Comparison of ENCODE assay signal across 29 mouse cellular contexts in genomic region chr5:74937416-74937940, GRCm38 (mm10).
DNase-seq lines count a peak whose midpoint lies in the region; ATAC-seq lines count a peak whose summit lies in the region.
"Had no signal": no experiment of that assay in that cellular context is flagged by ENCODE, and none has a peak within 500 bp of the region (broad histone marks: within the 10 kb centered on the region; RNA-seq: fewer than 3 reads in every experiment).

No protein-coding gene starts in this region.

- H3K4me3 ChIP-seq in midbrain, embryonic 10.5 days: no peak overlapping the region
- no peak overlapping the region for H3K4me3 ChIP-seq in midbrain, embryonic 14.5 days (replicated peaks; ENCODE audit: low read depth, low read length)
- H3K4me3 ChIP-seq: forebrain, embryonic 15.5 days; gastrocnemius, adult 2 months; heart, adult 2 months; heart, embryonic 15.5 days; hindbrain, embryonic 12.5 days; liver, embryonic 13.5 days; neural tube, embryonic 12.5 days had no signal

- H3K27me3 ChIP-seq in midbrain, embryonic 10.5 days (ENCODE audit: low read depth, poor library complexity, severe bottlenecking): peaks cover 44% of the 10 kb centered on the region
- H3K27me3 ChIP-seq in midbrain, embryonic 14.5 days (ENCODE audit: control insufficient read depth, insufficient read depth, low read length): peaks cover 14% of the 10 kb centered on the region

- no peak overlapping the region for H3K9ac ChIP-seq in midbrain, embryonic 14.5 days (replicated peaks; ENCODE audit: low read length)
- H3K9ac ChIP-seq: forebrain, embryonic 15.5 days; heart, embryonic 15.5 days; hindbrain, embryonic 12.5 days; liver, embryonic 13.5 days; neural tube, embryonic 12.5 days had no signal

- H3K4me2 ChIP-seq in midbrain, embryonic 14.5 days (ENCODE audit: low read length): no peak overlapping the region
- H3K4me2 ChIP-seq: forebrain, embryonic 15.5 days; heart, embryonic 15.5 days; hindbrain, embryonic 12.5 days; liver, embryonic 13.5 days; neural tube, embryonic 12.5 days had no signal

- no peaks in the 10 kb centered on the region for H3K36me3 ChIP-seq in midbrain, embryonic 10.5 days
- H3K36me3 ChIP-seq in midbrain, embryonic 14.5 days (ENCODE audit: control insufficient read depth, insufficient read depth, low read length): no peaks in the 10 kb centered on the region
- H3K36me3 ChIP-seq: forebrain, embryonic 15.5 days; heart, embryonic 15.5 days; hindbrain, embryonic 12.5 days; liver, embryonic 13.5 days; neural tube, embryonic 12.5 days had no signal

- no peak for ATAC-seq in midbrain, embryonic 14.5 days (ENCODE audit: low FRiP score, low TSS enrichment)
- ATAC-seq: forebrain, embryonic 15.5 days; intestine, embryonic 16.5 days; lung, postnatal 0 days; midbrain, embryonic 16.5 days had no signal

- no peaks in the 10 kb centered on the region for H3K9me3 ChIP-seq in midbrain, embryonic 10.5 days (replicated peaks)
- H3K9me3 ChIP-seq in midbrain, embryonic 14.5 days (ENCODE audit: control insufficient read depth, low read length): no peaks in the 10 kb centered on the region
- H3K9me3 ChIP-seq: forebrain, embryonic 15.5 days; heart, embryonic 15.5 days; hindbrain, embryonic 12.5 days; liver, embryonic 13.5 days; neural tube, embryonic 12.5 days had no signal

- DNase-seq in cerebellum, postnatal 36 days: peak; percentile 7 to 23
- DNase-seq in cerebellum, adult 11 months: no peak
- DNase-seq in midbrain, embryonic 10.5 days (ENCODE audit: low spot score): peak; percentile 13
- DNase-seq in midbrain, embryonic 14.5 days: no peak
- DNase-seq in embryo, embryonic 11 days: peak; percentile 33
- peak; percentile 65 for DNase-seq in mesoderm, embryonic 11.5 days (ENCODE audit: low read depth, low spot score)
- DNase-seq in lung, postnatal 25 days (ENCODE audit: low spot score): no peak
- DNase-seq: adrenal gland, postnatal 25 days; B cell, adult 2 months; cerebellum, adult 9-10 months; gastrocnemius, adult 2 months; gastrocnemius, postnatal 36 days; heart, adult 2 months; kidney, adult 9 months; kidney, postnatal 14 days; layer of hippocampus, adult 9-11 months; liver, embryonic 13.5 days; lung, adult 18-20 months; right cerebral cortex, postnatal 4 days; thymus, adult 2 months; thymus, postnatal 36 days had no signal

- no peak overlapping the region for H3K27ac ChIP-seq in midbrain, embryonic 10.5 days (replicated peaks)
- no peak overlapping the region for H3K27ac ChIP-seq in midbrain, embryonic 14.5 days (replicated peaks; ENCODE audit: low read depth, low read length)
- H3K27ac ChIP-seq: forebrain, embryonic 15.5 days; gastrocnemius, adult 2 months; heart, adult 2 months; heart, embryonic 15.5 days; hindbrain, embryonic 12.5 days; liver, embryonic 13.5 days; macrophage; neural tube, embryonic 12.5 days had no signal

- peaks cover 16% of the 10 kb centered on the region for H3K4me1 ChIP-seq in midbrain, embryonic 10.5 days
- H3K4me1 ChIP-seq in midbrain, embryonic 14.5 days (ENCODE audit: control insufficient read depth, insufficient read depth, low read length): peaks cover 4% of the 10 kb centered on the region; the same call in 1 of the 2 replicates
- H3K4me1 ChIP-seq: forebrain, embryonic 15.5 days; liver, embryonic 13.5 days had no signal

- WGBS in midbrain, embryonic 10.5 days: 55% methylated on average over 7 of the region's 7 CpGs
- WGBS in midbrain, embryonic 14.5 days: 56% methylated on average over 7 of the region's 7 CpGs

Comparison
In these comparisons a context has a peak if more than half of its experiments do, and no peak if none do; other contexts are left out.
1. DNase-seq: peak in cerebellum, postnatal 36 days (2 of 2), midbrain, embryonic 10.5 days (single experiment), embryo, embryonic 11 days (single experiment) and mesoderm, embryonic 11.5 days (single experiment); none in cerebellum, adult 11 months (single experiment), midbrain, embryonic 14.5 days (single experiment) and lung, postnatal 25 days (single experiment).